Mouse (Mus musculus): ENCODE results near the gene Uimc1. TPM values are rescaled to one million over a fixed set of nuclear protein-coding genes. Genes with fewer than 3 reads are reported as not detected.
"Not testable (repeated sequence)": the region's sequence is repeated elsewhere in the genome, so short reads cannot be mapped to it uniquely, and the experiment has no call there.

Uimc1 gene
- polyA plus RNA-seq, 1 experiment from 2014 or later: 23.5 TPM

DNA sequence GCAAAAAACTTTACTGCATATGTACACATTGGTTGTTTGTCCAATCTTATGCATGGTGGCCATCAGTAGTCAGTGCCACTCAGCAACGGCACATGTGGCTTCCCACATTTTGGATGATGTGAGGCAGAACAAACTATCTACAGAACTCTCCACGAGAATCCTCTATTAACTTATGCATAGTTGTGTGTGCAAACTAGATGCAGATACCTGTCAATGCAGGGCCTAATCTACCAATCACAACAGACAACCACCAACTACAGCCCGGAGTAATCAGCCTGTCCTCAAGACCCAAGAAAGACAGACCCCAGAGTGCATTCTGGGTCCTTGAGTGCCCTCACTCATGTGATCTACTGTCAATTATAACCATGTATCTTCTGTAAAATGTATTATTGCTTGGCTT lies 2.3 kb upstream of the Uimc1 start:
- Histone ChIP-seq H3K4me3 (no peak overlapping the region), H3K4me2 (replicated peaks) (no peak overlapping the region), H3K9ac (replicated peaks) (no peak overlapping the region), H3K27ac (replicated peaks) (no peak overlapping the region), H3K9me3 (peaks cover 3% of the 10 kb centered on the region; the same call in 1 of the 2 replicates), H3K4me1 (peaks cover 19% of the 10 kb centered on the region), H3K27me3 (no peaks in the 10 kb centered on the region), H3K36me3 (no peaks in the 10 kb centered on the region)
- 97% methylated on average over 3 of the region's 3 CpGs for WGBS
- ATAC-seq (ENCODE audit: low FRiP score, low read depth): no peak

DNA sequence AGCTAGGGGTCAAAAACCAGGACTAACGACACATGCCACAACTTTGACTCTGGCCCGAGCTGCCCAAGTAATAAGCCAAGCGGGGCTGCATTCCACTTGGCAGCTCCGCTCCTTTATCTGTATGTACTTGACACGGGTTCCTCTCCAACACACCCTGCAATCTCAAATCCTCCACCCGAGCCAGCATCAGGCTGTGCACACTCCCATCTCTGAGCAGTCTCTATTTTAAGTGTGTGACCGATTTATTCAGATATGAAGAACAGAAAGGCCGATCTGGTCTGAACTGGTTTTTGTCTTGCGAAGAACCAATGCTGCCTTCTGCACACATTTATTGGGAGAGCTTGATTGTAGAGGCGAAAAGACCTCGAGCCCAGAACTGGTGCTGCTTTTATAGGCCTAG lies 1.5 kb upstream of the Uimc1 start:
- Histone ChIP-seq H3K4me3 (no peak overlapping the region), H3K9ac (replicated peaks) (no peak overlapping the region), H3K27me3 (no peaks in the 10 kb centered on the region), H3K4me1 (peaks cover 16% of the 10 kb centered on the region), H3K4me2 (replicated peaks) (no peak overlapping the region), H3K36me3 (no peaks in the 10 kb centered on the region), H3K9me3 (peaks cover 3% of the 10 kb centered on the region; the same call in 1 of the 2 replicates), H3K27ac (replicated peaks) (no peak overlapping the region)
- 94% methylated on average over 11 of the region's 11 CpGs for WGBS
- ATAC-seq (ENCODE audit: low FRiP score, low read depth): no peak

DNA sequence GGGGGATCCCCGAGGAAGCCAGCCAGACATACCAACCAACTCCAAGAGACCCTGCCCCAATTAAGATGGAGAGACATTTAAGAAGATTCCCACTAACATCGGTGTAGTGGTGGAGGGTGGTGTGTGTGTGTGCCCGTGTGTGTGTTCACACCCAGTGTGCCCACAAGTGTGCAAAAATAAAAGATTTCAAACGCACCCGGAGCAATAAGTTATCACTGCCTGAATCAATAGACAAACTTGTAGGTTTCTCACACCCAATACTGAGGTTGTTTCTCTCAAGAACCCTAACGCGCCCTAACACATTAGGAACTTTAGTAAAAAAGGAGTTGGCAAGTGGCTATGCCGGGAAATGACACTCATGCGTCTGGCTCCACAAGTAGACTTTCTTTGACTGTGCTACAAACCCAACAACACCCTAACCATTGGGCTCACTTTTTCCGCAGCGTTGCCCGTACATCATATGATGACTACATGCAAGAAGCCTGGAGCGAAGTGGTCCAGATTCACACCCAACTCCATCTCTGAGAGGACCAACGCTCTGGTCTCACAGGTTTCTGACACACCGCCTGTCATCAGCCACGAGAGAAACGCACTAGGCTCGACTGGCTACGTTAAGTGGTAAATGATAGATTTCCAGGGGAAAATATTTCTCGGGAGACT lies 904 bp downstream of the Uimc1 start:
- peaks cover 3% of the 10 kb centered on the region; the same call in 1 of the 2 replicates for H3K9me3 ChIP-seq
- no peaks in the 10 kb centered on the region for H3K27me3 ChIP-seq
- WGBS: 37% methylated on average over 20 of the region's 20 CpGs
- no peaks in the 10 kb centered on the region for H3K36me3 ChIP-seq
- H3K4me2 ChIP-seq (replicated peaks): peak overlapping the region; percentile 60
- no peak for ATAC-seq (ENCODE audit: low FRiP score, low read depth)
- peaks cover 7% of the 10 kb centered on the region for H3K4me1 ChIP-seq
- H3K27ac ChIP-seq (replicated peaks): peak overlapping the region; percentile 91
- peak overlapping the region; percentile 91 for H3K9ac ChIP-seq (replicated peaks)
- H3K4me3 ChIP-seq: peak overlapping the region; percentile 84

DNA sequence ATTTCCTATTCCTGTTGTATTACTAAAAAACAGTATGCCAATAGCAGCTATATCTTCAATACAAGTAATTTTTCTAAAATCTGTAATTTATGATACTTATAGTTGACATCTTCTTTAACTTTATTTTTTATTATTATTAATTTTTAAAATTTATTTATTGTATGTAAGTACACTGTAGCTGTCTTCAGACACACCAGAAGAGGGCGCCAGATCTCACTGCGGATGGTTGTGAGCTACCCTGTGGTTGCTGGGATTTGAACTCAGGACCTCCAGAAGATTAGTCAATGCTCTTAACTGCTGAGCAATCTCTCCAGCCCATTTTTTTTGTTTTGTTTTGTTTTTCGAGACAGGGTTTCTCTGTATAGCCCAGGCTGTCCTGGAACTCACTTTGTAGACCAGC lies 2.3 kb downstream of the Uimc1 start:
- H3K27me3 ChIP-seq; H3K4me2 ChIP-seq (replicated peaks); H3K4me1 ChIP-seq; H3K36me3 ChIP-seq; H3K9me3 ChIP-seq; ATAC-seq (ENCODE audit: low FRiP score, low read depth); H3K27ac ChIP-seq (replicated peaks); H3K4me3 ChIP-seq; H3K9ac ChIP-seq (replicated peaks): not testable (repeated sequence)
- over 99% methylated on average over 3 of the region's 3 CpGs for WGBS

DNA sequence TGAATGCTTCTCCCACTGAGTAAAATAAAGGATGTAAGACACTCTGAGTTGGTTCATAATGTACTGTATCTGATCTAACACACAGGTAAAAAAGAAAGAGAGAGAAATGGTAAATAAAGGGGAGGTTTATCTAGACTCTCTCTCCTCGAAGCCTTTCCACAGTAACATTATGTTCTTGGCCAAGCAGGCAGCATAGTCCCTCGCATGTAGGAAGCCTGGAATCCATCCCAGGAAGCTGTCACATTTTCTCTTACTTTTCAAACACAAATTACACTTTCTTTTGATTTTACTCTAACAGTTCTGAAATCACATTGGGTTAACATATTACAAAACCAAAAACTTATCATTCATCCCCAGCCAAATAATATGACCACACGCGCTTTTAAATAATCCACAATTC lies 7.5 kb downstream of the Uimc1 start:
- H3K4me3 ChIP-seq: no peak overlapping the region
- 94% methylated on average over 4 of the region's 4 CpGs for WGBS
- no peaks in the 10 kb centered on the region for H3K27me3 ChIP-seq
- no peak overlapping the region for H3K9ac ChIP-seq (replicated peaks)
- peaks cover 16% of the 10 kb centered on the region for H3K36me3 ChIP-seq
- ATAC-seq (ENCODE audit: low FRiP score, low read depth): no peak
- H3K4me2 ChIP-seq (replicated peaks): no peak overlapping the region
- no peaks in the 10 kb centered on the region for H3K9me3 ChIP-seq
- H3K4me1 ChIP-seq: no peaks in the 10 kb centered on the region
- no peak overlapping the region for H3K27ac ChIP-seq (replicated peaks)

DNA sequence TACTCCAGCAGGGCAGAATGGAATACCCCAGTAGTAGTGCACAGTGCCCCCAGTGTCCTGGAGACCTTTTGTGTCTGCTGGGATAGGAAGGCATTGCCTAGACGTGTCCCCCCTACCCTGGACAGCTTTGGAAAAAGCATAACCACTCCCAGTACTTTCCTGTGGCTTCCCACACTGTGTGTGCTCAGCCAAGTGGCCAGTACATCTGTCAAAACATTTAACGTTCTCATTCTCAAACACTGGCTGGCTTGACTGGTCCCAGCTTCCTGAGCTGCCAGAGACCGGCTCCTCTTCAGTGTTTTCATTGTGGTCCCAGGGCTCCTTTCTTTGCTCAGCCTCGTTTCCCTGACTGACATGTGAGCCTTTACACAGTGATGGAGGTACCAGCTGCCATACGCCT lies 24.5 kb downstream of the Uimc1 start:
- H3K9ac ChIP-seq (replicated peaks): no peak overlapping the region
- H3K36me3 ChIP-seq: peaks cover 11% of the 10 kb centered on the region
- H3K4me3 ChIP-seq: no peak overlapping the region
- no peaks in the 10 kb centered on the region for H3K27me3 ChIP-seq
- no peak for ATAC-seq (ENCODE audit: low FRiP score, low read depth)
- H3K9me3 ChIP-seq: no peaks in the 10 kb centered on the region
- H3K4me2 ChIP-seq (replicated peaks): no peak overlapping the region
- H3K4me1 ChIP-seq: no peaks in the 10 kb centered on the region
- 53% methylated on average over 5 of the region's 5 CpGs for WGBS
- H3K27ac ChIP-seq (replicated peaks): no peak overlapping the region

DNA sequence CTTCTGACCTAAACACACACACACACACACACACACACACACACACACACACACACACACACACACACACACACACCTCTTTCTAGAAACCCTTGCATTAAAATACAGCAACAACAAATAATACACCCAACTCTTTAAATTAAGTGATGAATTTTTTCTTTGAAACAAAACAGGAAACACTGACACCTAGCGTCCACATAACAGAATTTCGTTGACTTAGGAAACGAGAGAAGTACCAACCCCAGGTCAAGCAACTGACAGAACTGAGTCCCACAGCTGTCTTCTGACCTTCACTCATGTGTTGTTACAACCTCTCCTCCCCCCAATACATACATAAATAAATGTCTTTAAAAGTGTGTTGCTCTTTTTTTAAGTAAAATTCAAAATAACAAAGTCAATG lies 28.8 kb downstream of the Uimc1 start:
- no peak for ATAC-seq (ENCODE audit: low FRiP score, low read depth)
- 2% methylated on average over 3 of the region's 3 CpGs for WGBS
- H3K9me3 ChIP-seq: no peaks in the 10 kb centered on the region
- H3K27me3 ChIP-seq: no peaks in the 10 kb centered on the region
- no peak overlapping the region for H3K4me2 ChIP-seq (replicated peaks)
- H3K9ac ChIP-seq (replicated peaks): no peak overlapping the region
- peaks cover 8% of the 10 kb centered on the region for H3K36me3 ChIP-seq
- no peak overlapping the region for H3K27ac ChIP-seq (replicated peaks)
- no peak overlapping the region for H3K4me3 ChIP-seq
- H3K4me1 ChIP-seq: no peaks in the 10 kb centered on the region

DNA sequence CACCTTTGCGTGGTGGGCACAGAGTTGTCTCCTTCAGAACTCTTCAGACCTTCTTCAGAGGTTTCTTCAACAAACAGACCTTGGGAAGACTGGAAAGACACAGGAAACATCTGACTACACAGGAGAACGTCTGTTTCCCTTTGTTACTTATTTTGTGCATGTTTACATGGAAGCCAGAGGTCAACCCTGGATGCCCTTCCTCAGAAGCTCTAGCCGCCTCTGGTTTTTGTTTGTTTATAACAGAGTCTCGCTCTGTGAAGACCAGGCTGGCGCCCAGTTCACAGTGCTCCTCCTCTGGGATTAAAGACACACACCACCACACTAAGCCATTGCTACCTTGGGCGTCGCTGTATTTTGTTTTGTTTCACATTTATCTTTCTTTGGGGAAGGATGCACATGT lies 30.4 kb downstream of the Uimc1 start:
- no peaks in the 10 kb centered on the region for H3K36me3 ChIP-seq
- H3K4me1 ChIP-seq: no peaks in the 10 kb centered on the region
- no peak overlapping the region for H3K27ac ChIP-seq (replicated peaks)
- H3K4me2 ChIP-seq (replicated peaks): no peak overlapping the region
- no peaks in the 10 kb centered on the region for H3K27me3 ChIP-seq
- no peak overlapping the region for H3K9ac ChIP-seq (replicated peaks)
- H3K4me3 ChIP-seq: no peak overlapping the region
- H3K9me3 ChIP-seq: no peaks in the 10 kb centered on the region
- ATAC-seq (ENCODE audit: low FRiP score, low read depth): no peak
- 64% methylated on average over 7 of the region's 7 CpGs for WGBS

DNA sequence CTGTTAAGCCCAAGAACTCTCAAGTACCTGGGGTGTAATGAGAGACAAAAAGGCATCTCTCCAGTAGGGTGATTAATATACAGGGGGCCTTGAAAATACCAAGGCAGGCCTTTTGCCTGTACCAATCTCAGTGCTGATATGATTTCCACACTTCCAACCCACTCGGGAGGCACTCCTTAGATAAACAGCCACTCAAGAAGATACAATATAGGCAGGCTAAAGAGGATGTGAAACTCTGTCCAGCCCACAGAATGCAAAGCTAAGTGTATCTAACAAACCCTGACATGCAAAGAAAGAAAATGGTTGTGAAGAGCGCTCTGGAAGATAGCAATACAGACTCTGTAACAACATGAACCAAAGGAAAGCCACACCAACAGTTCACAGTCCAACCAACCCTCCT lies 36.8 kb downstream of the Uimc1 start:
- ATAC-seq (ENCODE audit: low FRiP score, low read depth): no peak
- Histone ChIP-seq H3K4me3 (no peak overlapping the region), H3K27me3 (no peaks in the 10 kb centered on the region), H3K36me3 (peaks cover 3% of the 10 kb centered on the region; the same call in 1 of the 2 replicates), H3K4me1 (no peaks in the 10 kb centered on the region), H3K9me3 (no peaks in the 10 kb centered on the region), H3K4me2 (replicated peaks) (no peak overlapping the region), H3K27ac (replicated peaks) (no peak overlapping the region), H3K9ac (replicated peaks) (no peak overlapping the region)
- WGBS: 80% methylated on average over 2 of the region's 2 CpGs

DNA sequence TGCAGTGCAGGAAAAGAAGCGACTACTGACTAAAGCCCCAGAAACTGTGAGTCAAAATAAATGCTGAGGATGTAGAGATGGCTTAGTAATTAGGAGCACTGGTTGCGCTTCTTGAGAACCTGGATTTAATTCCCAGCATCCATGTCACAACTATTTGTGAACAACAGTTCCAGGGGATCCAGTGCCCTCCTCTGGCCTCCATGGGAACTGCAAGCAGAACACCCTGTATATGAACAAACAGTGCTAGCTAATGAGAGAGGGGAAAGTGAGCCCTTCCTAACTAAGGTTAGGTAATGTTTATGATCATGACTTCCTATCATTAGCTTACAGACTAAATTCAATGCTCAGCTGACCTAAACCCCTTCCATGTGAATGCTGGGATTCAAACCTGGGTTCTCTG lies 42.1 kb downstream of the Uimc1 start:
- 98% methylated on average over 2 of the region's 2 CpGs for WGBS
- no peak for ATAC-seq (ENCODE audit: low FRiP score, low read depth)

DNA sequence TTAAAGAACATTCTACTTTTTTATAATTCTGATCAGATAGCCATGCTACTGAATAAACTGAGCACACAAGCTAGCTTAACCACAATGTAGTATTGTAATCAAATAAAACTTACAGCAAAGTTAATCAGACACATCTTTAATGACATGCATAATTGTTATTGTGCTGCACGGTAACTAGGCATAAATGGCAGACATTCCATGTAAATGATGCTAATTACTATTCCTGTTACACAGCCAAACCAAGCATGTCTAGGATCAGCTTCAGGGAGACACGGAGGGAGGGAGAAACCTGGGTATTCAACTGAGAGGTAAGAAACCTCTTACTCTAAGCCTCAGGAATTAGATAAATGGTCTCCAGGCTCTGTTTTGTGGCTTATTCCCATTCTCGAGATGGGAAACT lies 52.4 kb downstream of the Uimc1 start:
- Histone ChIP-seq H3K4me3 (no peak overlapping the region), H3K27me3 (no peaks in the 10 kb centered on the region), H3K27ac (replicated peaks) (no peak overlapping the region), H3K4me2 (replicated peaks) (no peak overlapping the region), H3K4me1 (0 out of 2 replicates have a peak, but pooled peaks cover 5% of the 10 kb centered on the region), H3K9ac (replicated peaks) (no peak overlapping the region), H3K9me3 (no peaks in the 10 kb centered on the region), H3K36me3 (peaks cover 11% of the 10 kb centered on the region)
- no peak for ATAC-seq (ENCODE audit: low FRiP score, low read depth)
- 64% methylated on average over 3 of the region's 3 CpGs for WGBS

More for the DNA sequence above, 42.1 kb downstream of the Uimc1 start:
- Histone ChIP-seq H3K9ac (replicated peaks) (no peak overlapping the region), H3K9me3 (no peaks in the 10 kb centered on the region), H3K36me3 (peaks cover 7% of the 10 kb centered on the region), H3K4me3 (no peak overlapping the region), H3K4me2 (replicated peaks) (no peak overlapping the region), H3K27ac (replicated peaks) (no peak overlapping the region), H3K27me3 (no peaks in the 10 kb centered on the region), H3K4me1 (no peaks in the 10 kb centered on the region)

DNA sequence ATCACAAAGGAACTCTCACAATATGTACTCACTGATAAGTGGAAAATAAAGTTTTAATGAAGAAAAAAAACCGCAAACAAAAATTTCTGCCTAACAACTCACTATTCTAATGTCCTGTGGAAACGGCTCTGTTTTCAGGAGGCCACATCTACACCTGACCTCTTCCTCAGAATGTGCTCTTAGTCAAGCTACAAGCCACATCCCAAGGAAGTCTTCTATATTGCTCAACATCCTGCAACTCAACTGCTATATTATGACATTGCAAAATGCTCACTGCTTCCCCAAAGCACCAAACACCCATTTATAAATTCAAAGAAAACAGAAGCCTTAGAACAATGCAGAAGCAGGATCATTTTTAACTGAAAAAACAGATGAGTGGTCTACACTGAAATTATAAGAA lies 60.1 kb downstream of the Uimc1 start:
- no peak for ATAC-seq (ENCODE audit: low FRiP score, low read depth)
- H3K9me3 ChIP-seq: no peaks in the 10 kb centered on the region
- 93% methylated on average over 2 of the region's 2 CpGs for WGBS

DNA sequence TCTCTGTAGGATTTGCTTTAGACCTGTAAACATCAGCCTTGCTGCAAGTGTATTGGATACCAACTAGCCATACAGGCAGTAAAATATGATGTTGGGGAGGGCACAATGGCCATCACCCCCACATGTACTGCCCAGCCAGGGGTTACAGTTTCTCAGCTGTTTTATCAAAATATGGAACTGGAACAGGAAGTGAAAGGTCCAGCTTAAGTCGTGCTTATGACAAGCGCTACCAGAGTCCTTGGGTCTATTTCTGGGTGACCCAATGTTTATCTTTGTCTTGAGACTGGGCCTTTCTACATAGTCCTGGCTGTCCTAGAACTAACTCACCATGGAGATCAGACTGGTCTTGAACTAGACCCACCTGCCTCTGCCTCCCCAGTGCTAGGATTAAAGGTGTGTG lies 75.9 kb downstream of the Uimc1 start:
- WGBS: 95% methylated on average over 2 of the region's 2 CpGs
- H3K4me2 ChIP-seq (replicated peaks): no peak overlapping the region

More for the DNA sequence above, 60.1 kb downstream of the Uimc1 start:
- H3K27ac ChIP-seq (replicated peaks): no peak overlapping the region
- no peak overlapping the region for H3K4me2 ChIP-seq (replicated peaks)
- H3K4me1 ChIP-seq: no peaks in the 10 kb centered on the region
- H3K9ac ChIP-seq (replicated peaks): no peak overlapping the region
- H3K27me3 ChIP-seq: no peaks in the 10 kb centered on the region
- peaks cover 15% of the 10 kb centered on the region for H3K36me3 ChIP-seq
- no peak overlapping the region for H3K4me3 ChIP-seq

More for the DNA sequence above, 75.9 kb downstream of the Uimc1 start:
- H3K27me3 ChIP-seq: 0 out of 2 replicates have a peak, but pooled peaks cover 5% of the 10 kb centered on the region
- H3K4me1 ChIP-seq: peaks cover 4% of the 10 kb centered on the region; the same call in 1 of the 2 replicates
- H3K36me3 ChIP-seq: peaks cover 14% of the 10 kb centered on the region
- H3K4me3 ChIP-seq: no peak overlapping the region
- no peaks in the 10 kb centered on the region for H3K9me3 ChIP-seq
- no peak overlapping the region for H3K27ac ChIP-seq (replicated peaks)
- H3K9ac ChIP-seq (replicated peaks): no peak overlapping the region
- no peak for ATAC-seq (ENCODE audit: low FRiP score, low read depth)

Data from midbrain, embryonic 12.5 days (tissue).